Mouse (Mus musculus) frontal cortex, postnatal 14 days (tissue): ENCODE measurements at regions not wholly inside any gene's neighbourhood (a gene's known extent, or its start where the extent isn't known, plus 50 kb on each side); places are given as distances from the start of the nearest gene placed in this dataset.

Source experiments
- DNase-seq, 2 experiments: peaks; one replicate each; pipeline ENCODE4 v3.0.0; 2022; ENCODE audit warnings: low spot score in 2 of 2

GRCm38 (mm10) chr1:186236267-186237020, 119.3 kb upstream of the Lyplal1 start:
- no peak for DNase-seq

DNA sequence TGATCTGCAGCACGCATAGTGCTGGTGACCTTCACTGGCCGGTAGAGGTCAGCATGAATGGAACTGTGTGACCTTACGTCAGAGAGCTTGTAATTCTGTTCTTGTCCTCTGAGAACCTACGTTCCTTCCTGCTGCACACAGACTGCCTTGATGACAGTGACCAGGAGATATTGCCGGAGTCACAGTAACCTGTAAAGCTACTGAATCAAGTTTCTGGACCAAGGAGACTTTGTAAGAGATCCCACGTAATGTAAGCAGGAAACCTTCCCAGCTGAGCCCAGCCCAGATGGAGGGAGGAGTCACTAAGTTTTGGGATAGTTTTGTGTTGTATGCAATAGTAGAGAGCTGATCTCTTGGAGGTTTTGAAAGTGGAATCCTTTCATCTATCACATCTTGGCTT, 117.4 kb upstream of the Lyplal1 start:
- no peak for DNase-seq

- DNase-seq: no peak
These were observed 113.4 kb upstream of the Lyplal1 start for GRCm38 (mm10) chr1:186230476-186230875.

GRCm38 (mm10) chr1:186229856-186230255, 112.7 kb upstream of the Lyplal1 start:
- no peak for DNase-seq

GRCm38 (mm10) chr1:186228396-186228795, 111.3 kb upstream of the Lyplal1 start:
- no peak for DNase-seq

DNA sequence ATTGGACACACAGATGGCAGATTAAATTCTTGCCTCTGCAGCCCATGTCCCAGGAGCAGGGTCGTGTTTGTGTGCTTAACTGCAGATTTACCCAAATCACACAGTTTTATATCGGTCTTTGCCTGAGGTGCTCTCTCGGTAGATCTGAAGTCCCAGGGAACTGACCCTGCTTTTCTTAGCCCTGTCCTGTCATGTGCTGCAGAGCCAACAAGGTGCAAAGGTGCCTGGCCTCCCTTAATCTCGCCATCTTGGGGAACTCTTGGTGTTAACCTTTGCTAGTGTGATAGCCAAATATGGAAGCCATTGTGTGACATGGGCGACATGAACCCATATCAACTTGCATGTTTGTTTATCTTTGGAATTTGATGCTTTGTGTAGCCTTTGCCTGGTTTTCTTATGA, 107.1 kb upstream of the Lyplal1 start:
- DNase-seq: no peak

DNA sequence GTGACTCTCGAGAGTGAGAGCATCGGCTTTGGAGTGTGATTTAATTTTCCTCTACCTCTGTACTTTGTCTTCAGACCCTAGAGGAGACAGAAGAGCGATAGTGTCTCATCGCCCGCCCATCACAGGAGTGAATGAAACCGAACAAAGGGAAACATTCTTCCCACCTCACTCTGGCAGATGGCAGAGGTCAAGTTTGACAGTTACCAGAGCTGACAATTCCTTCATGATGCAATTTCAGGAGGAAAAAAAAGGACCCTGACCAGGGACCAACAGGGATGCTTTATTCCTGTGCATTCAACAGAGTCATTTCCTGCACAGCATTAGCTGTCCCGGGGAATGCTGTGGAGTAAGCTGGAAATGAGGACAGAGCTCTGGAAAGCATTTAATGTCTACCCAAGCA, 106.3 kb upstream of the Lyplal1 start:
- DNase-seq: no peak

DNA sequence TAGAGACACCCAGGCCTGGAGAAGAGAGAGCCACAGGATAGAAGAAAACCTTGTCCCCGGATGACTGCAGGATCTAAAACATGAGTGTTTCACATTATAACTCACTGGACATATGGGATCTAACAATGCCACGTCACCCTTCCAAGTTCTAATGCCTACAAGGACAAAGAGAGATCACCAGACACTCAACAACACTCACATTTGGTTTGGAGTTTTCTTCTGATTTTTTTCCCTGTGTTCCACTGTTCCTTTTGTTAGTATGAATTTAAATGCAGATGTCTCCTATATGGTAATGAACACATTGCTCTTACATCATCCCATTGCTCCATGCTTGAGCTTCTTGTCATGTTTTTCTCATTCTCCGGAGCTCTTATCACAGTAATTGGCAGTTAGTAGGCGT, 101.9 kb upstream of the Lyplal1 start:
- DNase-seq: no peak

DNA sequence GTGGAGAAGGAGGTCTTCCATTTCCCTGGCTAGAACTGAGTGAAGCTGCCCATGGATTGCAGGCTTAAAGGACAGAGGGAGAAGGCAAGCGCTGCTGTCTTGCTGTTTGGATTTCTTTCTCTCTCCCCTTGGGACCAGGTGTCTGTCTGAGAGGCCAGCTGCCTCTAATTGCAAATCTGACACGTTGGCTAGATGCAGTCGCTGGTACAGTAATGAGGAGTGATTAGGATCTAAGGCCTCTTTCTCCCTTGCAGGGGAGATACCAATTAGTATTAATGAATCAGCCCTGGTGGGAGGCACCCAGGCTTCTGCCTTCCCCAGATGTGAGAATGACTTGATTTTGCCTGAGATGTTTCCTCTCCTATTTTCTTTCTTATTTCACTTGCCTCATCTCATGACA, 100.1 kb upstream of the Lyplal1 start:
- DNase-seq: no peak

DNA sequence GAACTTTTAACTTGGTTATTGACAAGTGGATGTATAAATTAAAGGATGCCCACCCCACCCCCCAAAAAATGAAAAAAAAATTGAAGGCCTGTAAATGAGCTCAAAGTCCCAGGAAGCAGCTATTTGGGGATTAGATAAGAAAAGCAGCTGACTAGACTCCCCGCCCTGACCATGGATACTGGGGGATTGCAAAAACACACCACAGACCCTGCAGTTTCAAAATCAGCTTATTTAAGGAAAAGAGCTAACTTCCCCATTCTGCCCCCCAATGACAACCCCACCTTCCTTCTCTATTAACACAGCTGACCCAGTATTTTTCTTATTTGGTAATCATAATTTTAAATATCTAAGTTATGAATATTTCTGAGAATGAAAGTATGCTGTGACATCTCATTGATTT, 87.0 kb upstream of the Lyplal1 start:
- DNase-seq: no peak

DNA sequence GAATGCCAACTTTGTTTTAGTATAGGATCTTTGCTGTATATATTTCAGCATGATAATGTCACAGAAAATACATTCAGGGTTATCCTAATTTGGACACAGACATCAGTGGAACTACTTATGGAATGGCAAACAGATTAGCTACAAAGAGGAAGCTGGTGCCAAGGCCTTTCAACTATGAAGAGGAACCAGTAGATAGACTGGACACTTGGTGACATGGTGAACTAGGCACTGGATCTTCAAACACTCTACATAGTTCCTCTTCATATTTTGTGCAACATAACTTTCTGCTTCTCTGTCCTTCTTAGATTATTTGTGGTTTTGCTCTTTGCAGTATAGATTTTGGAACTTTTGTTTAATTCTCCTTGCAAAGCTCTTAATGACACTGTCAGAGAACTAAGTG, 85.4 kb upstream of the Lyplal1 start:
- no peak for DNase-seq

DNA sequence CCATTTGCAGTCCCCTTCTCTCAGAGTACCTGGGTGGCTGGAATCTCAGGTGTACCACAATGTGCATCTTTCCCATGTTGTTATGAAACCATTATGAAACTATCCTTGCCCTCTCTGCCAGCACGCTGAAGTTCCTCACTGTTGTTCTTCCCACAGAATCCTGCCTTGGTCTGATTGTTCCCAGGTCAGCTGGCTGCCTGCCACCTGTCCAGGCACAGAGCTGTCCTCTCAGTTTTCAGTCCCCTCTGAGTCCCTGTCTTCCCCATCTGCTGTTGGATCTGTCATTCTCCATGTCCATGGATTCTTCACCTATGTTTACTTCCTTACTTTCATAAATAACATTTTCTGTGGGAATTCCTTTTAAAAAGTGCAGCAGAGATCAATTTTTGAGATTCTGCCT, 81.3 kb upstream of the Lyplal1 start:
- DNase-seq: no peak

DNA sequence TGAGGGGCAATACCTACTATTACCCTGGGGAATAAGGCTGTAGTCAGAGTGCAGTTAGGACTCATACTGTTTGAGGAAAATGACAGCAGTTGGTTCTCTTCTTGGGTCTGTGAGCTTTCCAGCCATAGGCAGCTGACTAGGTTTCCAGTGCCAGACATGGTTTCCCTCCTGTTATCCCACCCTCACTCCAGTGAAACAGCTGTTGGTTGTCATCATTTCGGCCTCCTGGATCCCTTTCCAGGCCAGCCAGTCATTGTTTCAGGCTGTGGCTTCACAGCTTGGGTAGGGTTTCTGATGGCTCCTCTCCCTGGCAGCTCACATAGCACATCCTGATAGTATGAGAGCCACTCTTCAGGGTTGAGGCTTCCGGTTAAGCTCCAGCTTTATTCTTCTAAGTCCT, 79.9 kb upstream of the Lyplal1 start:
- DNase-seq: no peak

GRCm38 (mm10) chr1:186189390-186189789, 72.3 kb upstream of the Lyplal1 start:
- DNase-seq: no peak

- no peak for DNase-seq
These were observed 70.3 kb upstream of the Lyplal1 start for GRCm38 (mm10) chr1:186187372-186187771.

- no peak for DNase-seq
These were observed 66.1 kb upstream of the Lyplal1 start for GRCm38 (mm10) chr1:186183204-186183651.

DNA sequence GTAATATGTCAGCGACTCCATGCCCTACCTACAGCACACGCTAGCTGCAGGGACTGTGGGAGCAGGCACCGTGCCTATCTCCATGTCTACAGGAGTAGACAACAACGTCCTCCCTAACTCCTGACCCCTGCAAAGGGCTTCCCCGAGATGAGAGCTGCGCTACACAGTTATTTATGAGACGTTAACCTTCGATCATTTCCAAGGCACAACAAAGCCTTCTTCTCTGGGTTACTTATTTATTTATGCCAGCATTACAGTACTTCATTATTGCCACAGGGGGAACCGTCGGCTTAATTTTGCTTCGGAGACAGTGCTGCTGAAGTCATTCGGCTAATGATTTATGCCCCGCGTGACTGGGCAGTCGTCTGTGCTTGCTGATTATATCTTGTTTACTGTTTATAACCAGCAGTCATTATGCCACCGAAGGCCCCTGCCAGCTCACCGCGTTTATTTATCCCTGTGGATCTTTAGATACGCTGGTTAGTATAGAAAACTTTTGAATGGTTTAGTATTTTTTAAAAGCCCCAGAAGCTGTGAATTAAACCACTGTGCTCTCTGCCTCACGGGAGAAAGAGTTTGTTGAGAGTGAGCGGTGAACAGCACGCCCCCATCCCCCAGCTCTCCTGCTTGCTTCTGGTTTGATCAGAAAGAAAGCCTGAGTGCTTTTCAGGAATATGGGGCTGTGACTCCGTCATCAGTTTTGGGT, 65.5 kb upstream of the Lyplal1 start:
- DNase-seq: peak; percentile 14 to 19

DNA sequence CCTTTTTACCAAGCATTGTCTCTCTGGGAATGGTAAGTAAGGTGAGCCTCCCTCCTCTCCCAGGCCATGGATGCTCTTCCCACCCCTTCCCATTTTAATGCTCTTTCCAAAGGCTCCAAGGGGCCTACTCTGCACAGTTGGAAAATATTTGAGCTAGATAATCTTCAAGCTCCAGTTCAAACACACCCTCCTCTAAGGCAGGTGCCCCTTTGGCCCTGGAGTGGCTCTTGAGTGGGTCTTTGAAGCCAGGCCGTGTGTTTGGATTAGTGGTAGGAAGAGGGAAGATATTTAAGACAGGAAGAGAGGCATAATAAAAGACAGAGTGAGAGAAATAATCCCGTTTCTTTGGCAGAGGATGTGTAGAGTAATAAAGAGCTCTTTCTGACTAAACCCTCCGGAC, 59.9 kb upstream of the Lyplal1 start:
- DNase-seq: no peak

DNA sequence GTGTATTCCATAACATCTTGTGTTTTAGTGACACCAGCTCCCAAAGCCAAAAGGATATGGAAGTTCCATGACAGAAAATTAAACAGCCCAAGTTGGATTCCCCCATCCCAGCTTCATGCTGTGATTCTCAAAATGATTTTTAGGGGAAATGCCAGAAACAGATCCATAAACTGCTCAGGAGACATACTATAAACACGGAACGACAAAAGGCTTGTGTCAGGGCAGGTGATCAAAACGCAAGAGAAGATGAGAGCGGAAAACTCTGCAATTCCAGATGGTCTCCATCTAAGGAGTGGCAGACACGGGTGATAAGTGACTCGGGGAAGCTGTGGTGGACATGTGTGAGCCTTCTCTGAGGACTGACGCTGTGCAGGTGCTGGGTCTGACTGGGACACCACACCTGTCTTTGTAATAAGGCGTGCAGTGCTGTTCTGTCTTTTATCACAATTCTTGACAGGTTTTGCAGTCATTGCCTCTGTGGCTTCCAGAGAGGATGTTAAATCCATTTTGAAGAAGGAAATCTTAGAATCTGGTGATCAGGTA, 56.4 kb upstream of the Lyplal1 start:
- no peak for DNase-seq

GRCm38 (mm10) chr1:186171691-186172090, 54.6 kb upstream of the Lyplal1 start:
- DNase-seq: no peak
